Comparison of ENCODE assay signal across 14 mouse cellular contexts in the genomic region with DNA sequence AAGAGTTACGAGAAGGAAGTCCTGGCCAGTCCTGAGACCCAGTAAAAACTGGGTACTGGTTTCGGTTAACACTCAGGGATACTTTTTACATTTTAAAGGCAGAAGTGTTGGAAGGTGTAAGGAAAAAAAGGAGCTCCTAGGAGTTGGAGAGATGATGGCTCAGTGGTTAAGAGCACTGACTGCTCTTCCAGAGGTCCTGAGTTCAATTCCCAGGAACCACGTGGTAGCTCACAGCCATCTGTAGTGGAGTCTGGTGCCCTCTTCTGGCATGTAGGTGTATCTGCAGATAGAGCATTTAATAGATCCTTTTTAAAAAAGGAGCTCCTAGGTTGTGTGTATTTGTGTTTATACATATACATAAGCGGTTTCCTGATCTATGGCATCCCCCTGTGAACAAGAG. TPM values are rescaled to one million over a fixed set of nuclear protein-coding genes. Genes with fewer than 3 reads are reported as not detected.
DNase-seq lines count a peak whose midpoint lies in the region; ATAC-seq and TF ChIP-seq lines count a peak whose summit lies in the region.
"Had no signal": no experiment of that assay in that cellular context is flagged by ENCODE, and none has a peak within 500 bp of the region (broad histone marks: within the 10 kb centered on the region; RNA-seq: fewer than 3 reads in every experiment).

No protein-coding gene starts in this region.

- H3K9me3 ChIP-seq in liver, embryonic 11.5 days (ENCODE audit: control insufficient read depth, low read length): no peaks in the 10 kb centered on the region
- no peaks in the 10 kb centered on the region for H3K9me3 ChIP-seq in MEL (replicated peaks; ENCODE audit: insufficient read depth, low read length)
- H3K9me3 ChIP-seq: embryonic facial prominence, embryonic 12.5 days; intestine, embryonic 15.5 days; limb, embryonic 15.5 days; megakaryocyte, embryonic 14.5 days had no signal

- WGBS in liver, adult 2 months: 78% methylated on average over 4 of the region's 4 CpGs
- 67% methylated on average over 4 of the region's 4 CpGs for WGBS in liver, embryonic 11.5 days

- H3K27ac ChIP-seq in liver, adult 2 months (replicated peaks; ENCODE audit: insufficient read depth, low read depth, low read length): no peak overlapping the region
- no peak overlapping the region for H3K27ac ChIP-seq in liver, embryonic 11.5 days (ENCODE audit: low read depth, low read length)
- H3K27ac ChIP-seq in MEL (ENCODE audit: control insufficient read depth, low read depth, low read length): no peak overlapping the region
- H3K27ac ChIP-seq: embryonic facial prominence, embryonic 12.5 days; limb, embryonic 15.5 days had no signal

- peaks cover 18% of the 10 kb centered on the region for H3K4me1 ChIP-seq in liver, adult 2 months (ENCODE audit: control insufficient read depth, insufficient read depth, low read length)
- no peaks in the 10 kb centered on the region for H3K4me1 ChIP-seq in liver, embryonic 11.5 days (replicated peaks; ENCODE audit: control insufficient read depth, insufficient read depth, low read length)
- no peaks in the 10 kb centered on the region for H3K4me1 ChIP-seq in MEL (ENCODE audit: control insufficient read depth in 1 of 2, insufficient read depth in 2 of 2, low read length in 2 of 2)
- H3K4me1 ChIP-seq: embryonic facial prominence, embryonic 12.5 days; intestine, embryonic 15.5 days; megakaryocyte, embryonic 14.5 days had no signal

- H3K27me3 ChIP-seq in liver, adult 2 months (ENCODE audit: control insufficient read depth, insufficient read depth, low read length): no peaks in the 10 kb centered on the region
- H3K27me3 ChIP-seq in liver, embryonic 11.5 days (replicated peaks; ENCODE audit: control insufficient read depth, insufficient read depth, low read length): no peaks in the 10 kb centered on the region
- H3K27me3 ChIP-seq in MEL (ENCODE audit: control insufficient read depth in 1 of 2, insufficient read depth in 2 of 2, low read length in 2 of 2): no peaks in the 10 kb centered on the region
- H3K27me3 ChIP-seq in myocyte (ENCODE audit: control insufficient read depth, insufficient read depth, insufficient read length): no peaks in the 10 kb centered on the region
- H3K27me3 ChIP-seq: embryonic facial prominence, embryonic 12.5 days; intestine, embryonic 15.5 days; limb, embryonic 15.5 days had no signal

- no peak overlapping the region for H3K4me3 ChIP-seq in liver, adult 2 months (ENCODE audit: insufficient read depth, low read depth, low read length)
- H3K4me3 ChIP-seq in liver, embryonic 11.5 days (ENCODE audit: low read depth, low read length): no peak overlapping the region
- H3K4me3 ChIP-seq in MEL (ENCODE audit: control insufficient read depth in 1 of 2, insufficient read depth in 1 of 2, low read depth in 2 of 2, low read length in 2 of 2) (no peak overlapping the region), myocyte (no peak overlapping the region)
- H3K4me3 ChIP-seq: embryonic facial prominence, embryonic 12.5 days; intestine, embryonic 15.5 days; limb, embryonic 15.5 days; megakaryocyte, embryonic 14.5 days had no signal

- H3K9ac ChIP-seq in liver, adult 2 months (ENCODE audit: low read depth, low read length): no peak overlapping the region
- no peak overlapping the region for H3K9ac ChIP-seq in liver, embryonic 11.5 days (ENCODE audit: low read depth, low read length)
- H3K9ac ChIP-seq in MEL (ENCODE audit: control insufficient read depth, low read depth, low read length, poor library complexity, severe bottlenecking): no peak overlapping the region
- H3K9ac ChIP-seq: embryonic facial prominence, embryonic 12.5 days; intestine, embryonic 15.5 days; limb, embryonic 15.5 days had no signal

- peak; percentile 28 for DNase-seq in adrenal gland, postnatal 14 days
- no peak for DNase-seq in adrenal gland, adult 18-20 months (ENCODE audit: low spot score in 2 of 2)
- DNase-seq in liver, adult 2 months (ENCODE audit: extremely low read depth, low read depth, low spot score): peak; percentile 48
- DNase-seq in liver, embryonic 11.5 days (ENCODE audit: low spot score): no peak
- DNase-seq in MEL (ENCODE audit: low read depth, low spot score): peak; percentile 30
- DNase-seq in cerebellum, adult 9-11 months: no peak
- DNase-seq in ovary, adult 18-20 months (ENCODE audit: low spot score): no peak
- DNase-seq: cerebellum, adult 11 months had no signal

- no peak overlapping the region for H3ac ChIP-seq in myocyte (ENCODE audit: control insufficient read depth, insufficient read length)

- TF ChIP-seq POLR2A in liver, adult 2 months (IDR thresholded peaks at IDR 0.05; ENCODE audit: extremely low read depth, insufficient read depth, low read length): no peak
- TF ChIP-seq POLR2A in MEL (IDR thresholded peaks at IDR 0.05; ENCODE audit: control insufficient read depth in 1 of 2, insufficient read depth in 1 of 2, low read depth in 1 of 2, low read length in 2 of 2, poor library complexity in 1 of 2) (no peak), myocyte (IDR thresholded peaks at IDR 0.05; ENCODE audit: insufficient read length, low read depth) (no peak)

- peak; percentile 45; the same call in 1 of the 2 replicates for TF ChIP-seq CTCF in liver, adult 2 months (IDR thresholded peaks at IDR 0.05; ENCODE audit: low read depth, low read length)
- peak; percentile 20 to 42 (median 34); a peak in 3 of 6 replicates for TF ChIP-seq CTCF in MEL (IDR thresholded peaks at IDR 0.05 in 2 of 3, conservative IDR thresholded peaks at IDR 0.05 in 1 of 3; ENCODE audit: control insufficient read depth in 1 of 3, insufficient read depth in 1 of 3, low read depth in 2 of 3, low read length in 3 of 3, poor library complexity in 1 of 3, severe bottlenecking in 1 of 3)

- peak; percentile 41 for TF ChIP-seq RAD21 in MEL (IDR thresholded peaks at IDR 0.05; ENCODE audit: low read depth, low read length)

- no peak overlapping the region for H3K4me2 ChIP-seq in liver, embryonic 11.5 days
- no peak overlapping the region for H3K4me2 ChIP-seq in myocyte (ENCODE audit: low read depth)
- H3K4me2 ChIP-seq: embryonic facial prominence, embryonic 12.5 days; intestine, embryonic 15.5 days; limb, embryonic 15.5 days had no signal

- no peaks in the 10 kb centered on the region; the same call in 1 of the 2 replicates for H3K79me2 ChIP-seq in liver, adult 2 months (ENCODE audit: control insufficient read depth, insufficient read depth, low read length)
- no peaks in the 10 kb centered on the region for H3K79me2 ChIP-seq in MEL (ENCODE audit: control insufficient read depth, insufficient read depth, low read length, poor library complexity)
- no peaks in the 10 kb centered on the region for H3K79me2 ChIP-seq in myocyte (ENCODE audit: control insufficient read depth, insufficient read depth)

- no peak for TF ChIP-seq EP300 in MEL (IDR thresholded peaks at IDR 0.05; ENCODE audit: low read depth in 1 of 2, low read length in 2 of 2)

- peaks cover 47% of the 10 kb centered on the region for H3K36me3 ChIP-seq in liver, adult 2 months (ENCODE audit: control insufficient read depth, insufficient read depth, low read length)
- peaks cover 31% of the 10 kb centered on the region for H3K36me3 ChIP-seq in liver, embryonic 11.5 days (ENCODE audit: control insufficient read depth, insufficient read depth, low read length)
- H3K36me3 ChIP-seq in MEL (ENCODE audit: control insufficient read depth in 1 of 2, insufficient read depth in 2 of 2, low read length in 2 of 2) (no peaks in the 10 kb centered on the region), myocyte (ENCODE audit: control insufficient read depth, insufficient read depth) (no peaks in the 10 kb centered on the region)

- no peak for ATAC-seq in liver, embryonic 11.5 days (replicated peaks; ENCODE audit: low FRiP score)
- ATAC-seq: forebrain, embryonic 14.5 days had no signal

TF ChIP-seq in MEL, 35 proteins besides CTCF, POLR2A, EP300 and RAD21 (continues in another document):
- TF ChIP-seq ZC3H11A (IDR thresholded peaks at IDR 0.05; ENCODE audit: low read depth, low read length): peak; percentile 21; the same call in 1 of the 2 replicates
- no peak for TF ChIP-seq NELFE (IDR thresholded peaks at IDR 0.05; ENCODE audit: low read depth, low read length)
- no peak for TF ChIP-seq POLR2AphosphoS5 (IDR thresholded peaks at IDR 0.05; ENCODE audit: borderline replicate concordance, low read depth, low read length)
- TF ChIP-seq MYC (IDR thresholded peaks at IDR 0.05; ENCODE audit: low read depth, low read length): peak; percentile 81
- TF ChIP-seq MAX (IDR thresholded peaks at IDR 0.05; ENCODE audit: low read length): 0 out of 2 replicates have a peak, but pooled peaks have one; percentile 30
- no peak for TF ChIP-seq MYB (IDR thresholded peaks at IDR 0.05; ENCODE audit: low read depth, low read length)
- no peak for TF ChIP-seq ELF1 (IDR thresholded peaks at IDR 0.05; ENCODE audit: low read depth, low read length)
- no peak for TF ChIP-seq MEF2A (IDR thresholded peaks at IDR 0.05; ENCODE audit: extremely low read depth, insufficient replicate concordance, low read depth, low read length, poor library complexity, severe bottlenecking)

TF ChIP-seq in myocyte, 11 proteins besides CTCF, POLR2A, EP300 and RAD21:
- no peak for TF ChIP-seq MYOD1 (IDR thresholded peaks at IDR 0.05; ENCODE audit: control insufficient read depth in 1 of 3, insufficient read length in 2 of 3, low read depth in 2 of 3)
- TF ChIP-seq USF1 (IDR thresholded peaks at IDR 0.05; ENCODE audit: low read depth): peak; percentile 36

RNA-seq across cellular contexts. Expression of gene Eif4g3, which starts 47.4 kb away (rescaled TPM):
- 104 and 107 TPM in 2 replicates for total RNA-seq in adrenal gland, postnatal 14 days (2021)
- total RNA-seq in adrenal gland, adult 18-20 months (2021): 100 to 1,000 TPM in 1 of 2 experiments, 10 to 100 TPM in 1; 67.3 to 131 TPM
- total RNA-seq in liver, adult 2 months (2014; rRNA removed): 9.7 and 11.9 TPM in 2 replicates
- polyA plus RNA-seq in liver, adult 2 months (2012; rRNA removed): 11.8 and 17.0 TPM in 2 replicates
- 26.2 and 28.3 TPM in 2 replicates for polyA plus RNA-seq in liver, embryonic 11.5 days (2014; fragmentation: Nextera tagmentation; extraction: Ambion mirVana)
- total RNA-seq in MEL (2012; rRNA removed): 22.8 and 27.8 TPM in 2 replicates
- 10 to 100 TPM in 1 of 2 experiments, not detected in 1; 63.7 TPM for polyA plus RNA-seq in MEL (2012; ENCODE audit: insufficient read depth in 1 of 2, insufficient read length in 2 of 2, low read depth in 1 of 2, low replicate concordance in 2 of 2, missing spikeins in 1 of 2)
- polyA plus RNA-seq in myocyte (2012; fragmentation: generic; extraction: Trizol): 32.9 TPM

Comparison
In these comparisons a context has a peak if more than half of its experiments do, and no peak if none do; other contexts are left out.
1. DNase-seq: peak in adrenal gland, postnatal 14 days (single experiment), liver, adult 2 months (single experiment) and MEL (single experiment); none in adrenal gland, adult 18-20 months (0 of 2), liver, embryonic 11.5 days (single experiment), cerebellum, adult 9-11 months (single experiment) and ovary, adult 18-20 months (single experiment).